Mouse (Mus musculus) cerebellum, postnatal 10 days (tissue): ENCODE measurements around the gene Tas2r139.
"Not testable (repeated sequence)": the region's sequence is repeated elsewhere in the genome, so short reads cannot be mapped to it uniquely, and the experiment has no call there.

Experiments
- DNase-seq, 2 experiments: peaks; one replicate each; pipeline ENCODE4 v3.0.0; 2021; ENCODE audit warnings: mixed read lengths in 2 of 2

Gene Tas2r139

GRCm38 (mm10) chr6:42140636-42141035 lies at the start of gene Tas2r139:
Tas2r139 (plus strand) TSS chr6:42140936.
- DNase-seq: no peak

- DNase-seq: not testable (repeated sequence)
Measured at GRCm38 (mm10) chr6:42151115-42151514, 10.4 kb downstream of the Tas2r139 start.

GRCm38 (mm10) chr6:42182462-42182861 lies 41.7 kb downstream of the Tas2r139 start:
- peak in 1 of 2 experiments; percentile 2 for DNase-seq

GRCm38 (mm10) chr6:42186230-42186629 lies 45.5 kb downstream of the Tas2r139 start:
- peak in 1 of 2 experiments; percentile 4 for DNase-seq
